In the genomic region with DNA sequence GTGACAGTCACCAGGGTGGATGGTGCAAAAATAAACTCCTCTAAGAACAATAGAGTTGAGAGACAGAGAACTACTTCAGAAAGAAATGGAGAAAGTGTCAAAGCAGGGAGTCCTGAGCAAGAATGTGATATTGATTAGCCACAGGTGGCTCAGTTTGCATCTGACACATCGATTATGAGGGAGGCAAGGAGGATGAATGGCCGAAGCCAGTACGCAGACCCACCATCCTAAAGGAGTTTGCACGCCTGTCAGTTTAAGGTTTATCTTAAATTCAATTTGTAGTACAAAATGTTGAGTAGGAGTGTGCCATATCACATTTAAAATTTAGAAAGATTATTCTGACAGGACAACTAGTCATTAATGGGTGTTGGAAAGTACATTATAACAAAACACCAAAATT, we compare ENCODE assay signal across 15 mouse cellular contexts.
"Had no signal": no experiment of that assay in that cellular context is flagged by ENCODE, and none has a peak within 500 bp of the region (broad histone marks: within the 10 kb centered on the region; RNA-seq: fewer than 3 reads in every experiment).

No protein-coding gene starts in this region.

- H3K27me3 ChIP-seq: neural tube, embryonic 13.5 days; neural tube, embryonic 15.5 days; stomach, embryonic 15.5 days had no signal

- H3K4me1 ChIP-seq: neural tube, embryonic 13.5 days; neural tube, embryonic 15.5 days; stomach, embryonic 15.5 days had no signal

- H3K27ac ChIP-seq: neural tube, embryonic 13.5 days; neural tube, embryonic 15.5 days; stomach, embryonic 15.5 days; stomach, postnatal 0 days had no signal

- H3K9ac ChIP-seq: neural tube, embryonic 13.5 days; neural tube, embryonic 15.5 days; stomach, embryonic 15.5 days had no signal

- H3K9me3 ChIP-seq: neural tube, embryonic 13.5 days; neural tube, embryonic 15.5 days; stomach, embryonic 15.5 days had no signal

- H3K36me3 ChIP-seq: neural tube, embryonic 13.5 days; neural tube, embryonic 15.5 days; stomach, embryonic 15.5 days had no signal

- H3K4me3 ChIP-seq: neural tube, embryonic 13.5 days; neural tube, embryonic 15.5 days; stomach, embryonic 15.5 days had no signal

- H3K4me2 ChIP-seq: neural tube, embryonic 13.5 days; neural tube, embryonic 15.5 days; stomach, embryonic 15.5 days had no signal

- DNase-seq: right cerebral cortex, adult 18-20 months; right cerebral cortex, postnatal 14 days; right cerebral cortex, postnatal 25 days; right cerebral cortex, postnatal 4 days; spleen, adult 18-20 months; thymus, adult 18-20 months; thymus, adult 2 months; thymus, postnatal 14 days; thymus, postnatal 25 days; thymus, postnatal 36 days; thymus, postnatal 4 days had no signal
